ENCODE assay signal across 9 mouse cellular contexts in genomic region chr6:87102421-87102911, GRCm38 (mm10). TPM values are rescaled to one million over a fixed set of nuclear protein-coding genes. Genes with fewer than 3 reads are reported as not detected.
DNase-seq lines count a peak whose midpoint lies in the region; ATAC-seq lines count a peak whose summit lies in the region.
"Had no signal": no experiment of that assay in that cellular context is flagged by ENCODE, and none has a peak within 500 bp of the region (broad histone marks: within the 10 kb centered on the region; RNA-seq: fewer than 3 reads in every experiment).

No protein-coding gene starts in this region.

- DNase-seq in forebrain, embryonic 10.5 days (ENCODE audit: extremely low spot score, low spot score), result no peak
- DNase-seq in forebrain, embryonic 11.5 days (ENCODE audit: low spot score), result no peak
- peak; percentile 68 for DNase-seq in NIH3T3 (ENCODE audit: low read depth)
- DNase-seq in layer of hippocampus, postnatal 25 days (ENCODE audit: extremely low spot score in 1 of 2, low spot score in 1 of 2), result no peak
- no peak for DNase-seq in cerebellum, adult 11-12 months
- DNase-seq in embryo, embryonic 10.5 days (ENCODE audit: low spot score), result no peak

- H3K9ac ChIP-seq in forebrain, embryonic 11.5 days (ENCODE audit: low read length), result no peak overlapping the region
- H3K9ac ChIP-seq in heart, embryonic 15.5 days, result no peak overlapping the region
- no peak overlapping the region for H3K9ac ChIP-seq in lung, embryonic 15.5 days
- H3K9ac ChIP-seq: embryonic facial prominence, embryonic 12.5 days had no signal

- H3K4me2 ChIP-seq in forebrain, embryonic 11.5 days (ENCODE audit: low read depth, low read length, severe bottlenecking), result no peak overlapping the region
- no peak overlapping the region for H3K4me2 ChIP-seq in heart, embryonic 15.5 days
- H3K4me2 ChIP-seq in lung, embryonic 15.5 days, result no peak overlapping the region
- H3K4me2 ChIP-seq: embryonic facial prominence, embryonic 12.5 days had no signal

- no peaks in the 10 kb centered on the region for H3K36me3 ChIP-seq in forebrain, embryonic 10.5 days (replicated peaks)
- no peaks in the 10 kb centered on the region for H3K36me3 ChIP-seq in forebrain, embryonic 11.5 days (ENCODE audit: control insufficient read depth, insufficient read depth, low read length)
- H3K36me3 ChIP-seq in heart, embryonic 15.5 days, result no peaks in the 10 kb centered on the region
- no peaks in the 10 kb centered on the region for H3K36me3 ChIP-seq in lung, embryonic 15.5 days
- H3K36me3 ChIP-seq: embryonic facial prominence, embryonic 12.5 days had no signal

- ATAC-seq in forebrain, embryonic 11.5 days (replicated peaks; ENCODE audit: low FRiP score), result no peak
- ATAC-seq in heart, embryonic 15.5 days (replicated peaks; ENCODE audit: insufficient number of reproducible peaks, insufficient read depth, low FRiP score, low read depth), result 0 out of 2 replicates have a peak, but pooled peaks have one; percentile 41
- no peak for ATAC-seq in lung, embryonic 15.5 days (ENCODE audit: borderline replicate concordance, extremely low read depth, low FRiP score, low TSS enrichment)

- 53% methylated on average over 7 of the region's 7 CpGs for WGBS in forebrain, embryonic 10.5 days
- WGBS in forebrain, embryonic 11.5 days, result 48% methylated on average over 7 of the region's 7 CpGs
- WGBS in heart, embryonic 15.5 days, result 24% methylated on average over 7 of the region's 7 CpGs
- 23% methylated on average over 7 of the region's 7 CpGs for WGBS in lung, embryonic 15.5 days

- no peak overlapping the region for H3K4me3 ChIP-seq in forebrain, embryonic 10.5 days
- no peak overlapping the region for H3K4me3 ChIP-seq in forebrain, embryonic 11.5 days (ENCODE audit: low read depth, low read length)
- H3K4me3 ChIP-seq in heart, embryonic 15.5 days, result no peak overlapping the region
- H3K4me3 ChIP-seq in lung, embryonic 15.5 days, result no peak overlapping the region
- H3K4me3 ChIP-seq: embryonic facial prominence, embryonic 12.5 days had no signal

- no peaks in the 10 kb centered on the region for H3K27me3 ChIP-seq in forebrain, embryonic 10.5 days (ENCODE audit: poor library complexity, severe bottlenecking)
- no peaks in the 10 kb centered on the region for H3K27me3 ChIP-seq in forebrain, embryonic 11.5 days (ENCODE audit: control insufficient read depth, insufficient read depth, low read length)
- H3K27me3 ChIP-seq in heart, embryonic 15.5 days, result no peaks in the 10 kb centered on the region
- H3K27me3 ChIP-seq in lung, embryonic 15.5 days, result no peaks in the 10 kb centered on the region
- H3K27me3 ChIP-seq: embryonic facial prominence, embryonic 12.5 days had no signal

- peaks cover 36% of the 10 kb centered on the region for H3K4me1 ChIP-seq in forebrain, embryonic 10.5 days
- 0 out of 2 replicates have a peak, but pooled peaks cover 2% of the 10 kb centered on the region for H3K4me1 ChIP-seq in forebrain, embryonic 11.5 days (replicated peaks; ENCODE audit: control insufficient read depth, insufficient read depth, low read length)
- H3K4me1 ChIP-seq in heart, embryonic 15.5 days (replicated peaks), result peaks cover 27% of the 10 kb centered on the region
- H3K4me1 ChIP-seq in lung, embryonic 15.5 days, result peaks cover 41% of the 10 kb centered on the region

- no peaks in the 10 kb centered on the region for H3K9me3 ChIP-seq in forebrain, embryonic 10.5 days
- H3K9me3 ChIP-seq in forebrain, embryonic 11.5 days (ENCODE audit: control insufficient read depth, low read length), result no peaks in the 10 kb centered on the region
- H3K9me3 ChIP-seq in heart, embryonic 15.5 days (replicated peaks), result no peaks in the 10 kb centered on the region
- H3K9me3 ChIP-seq in lung, embryonic 15.5 days, result no peaks in the 10 kb centered on the region
- H3K9me3 ChIP-seq: embryonic facial prominence, embryonic 12.5 days had no signal

- H3K27ac ChIP-seq in forebrain, embryonic 10.5 days, result 0 out of 2 replicates have a peak overlapping the region, but pooled peaks have one; percentile 31
- H3K27ac ChIP-seq in forebrain, embryonic 11.5 days (ENCODE audit: low read depth, low read length), result no peak overlapping the region
- peak overlapping the region; percentile 43 for H3K27ac ChIP-seq in heart, embryonic 15.5 days
- H3K27ac ChIP-seq in lung, embryonic 15.5 days, result peak overlapping the region; percentile 57
- H3K27ac ChIP-seq: embryonic facial prominence, embryonic 12.5 days had no signal

RNA-seq across cellular contexts. Expression of gene D6Ertd527e, which starts 2.1 kb away (rescaled TPM):
- polyA plus RNA-seq in forebrain, embryonic 10.5 days (2016; fragmentation: Nextera tagmentation; extraction: Ambion mirVana), result 0.09 and 0.19 TPM in 2 replicates
- polyA plus RNA-seq in forebrain, embryonic 11.5 days (2014; fragmentation: Nextera tagmentation; extraction: Ambion mirVana), result 0.12 and 0.20 TPM in 2 replicates
- polyA plus RNA-seq in heart, embryonic 15.5 days (2015; fragmentation: Nextera tagmentation; extraction: Ambion mirVana), result 0.09 and 0.13 TPM in 2 replicates
- 0.36 and 0.42 TPM in 2 replicates for polyA plus RNA-seq in lung, embryonic 15.5 days (2015; fragmentation: Nextera tagmentation; extraction: Ambion mirVana)
- not detected for total RNA-seq in layer of hippocampus, postnatal 25 days (2021)

RNA-seq across cellular contexts. Expression of gene Gfpt1, which starts 59.8 kb away (rescaled TPM):
- 13.1 and 13.5 TPM in 2 replicates for polyA plus RNA-seq in forebrain, embryonic 10.5 days (2016; fragmentation: Nextera tagmentation; extraction: Ambion mirVana)
- polyA plus RNA-seq in forebrain, embryonic 11.5 days (2014; fragmentation: Nextera tagmentation; extraction: Ambion mirVana), result 17.4 and 18.8 TPM in 2 replicates
- 8.6 and 9.7 TPM in 2 replicates for polyA plus RNA-seq in heart, embryonic 15.5 days (2015; fragmentation: Nextera tagmentation; extraction: Ambion mirVana)
- 20.5 and 20.9 TPM in 2 replicates for polyA plus RNA-seq in lung, embryonic 15.5 days (2015; fragmentation: Nextera tagmentation; extraction: Ambion mirVana)
- 10 to 100 TPM; 50.0 to 51.7 TPM for total RNA-seq in layer of hippocampus, postnatal 25 days (2021)
